Mouse (Mus musculus): ENCODE data around the gene Evi5l. TPM values are rescaled to one million over a fixed set of nuclear protein-coding genes. Genes with fewer than 3 reads are reported as not detected.

Evi5l gene
- total RNA-seq, 2 experiments from 2014 or later, result 98.7 to 111 TPM

Other genes with a start within 250 kb of the Evi5l start
- under 1 TPM; 0.55 to 0.66 TPM for gene Cd209b, start 239.7 kb upstream of the Evi5l start, total RNA-seq (2021)
- gene Cd209c, start 211.8 kb upstream of the Evi5l start, total RNA-seq (2021), result under 1 TPM; 0.22 to 0.38 TPM
- gene Cd209f, start 60.7 kb upstream of the Evi5l start, total RNA-seq (2021), result under 1 TPM in 1 of 2 experiments, not detected in 1; 0.33 TPM
- under 1 TPM in 1 of 2 experiments, not detected in 1; 0.66 TPM for gene Cd209g, start 32.5 kb upstream of the Evi5l start, total RNA-seq (2021)
- gene Prr36, start 50.9 kb downstream of the Evi5l start, total RNA-seq (2021), result 10 to 100 TPM; 41.2 to 41.9 TPM
- not detected for gene Lrrc8e, start 60.3 kb downstream of the Evi5l start, total RNA-seq (2021)
- gene Map2k7, start 72.2 kb downstream of the Evi5l start, total RNA-seq (2021), result 100 to 1,000 TPM in 1 of 2 experiments, 10 to 100 TPM in 1; 91.3 to 116 TPM
- under 1 TPM; 0.15 to 0.68 TPM for gene Gm49320, start 72.3 kb downstream of the Evi5l start, total RNA-seq (2021)
- gene Tgfbr3l, start 81.6 kb downstream of the Evi5l start, total RNA-seq (2021), result 10 to 100 TPM; 13.8 to 14.0 TPM
- gene Snapc2, start 86.5 kb downstream of the Evi5l start, total RNA-seq (2021), result 10 to 100 TPM; 22.3 to 26.2 TPM
- 100 to 1,000 TPM; 500 to 555 TPM for gene Ctxn1, start 92.7 kb downstream of the Evi5l start, total RNA-seq (2021)
- 10 to 100 TPM; 62.6 to 72.6 TPM for gene Timm44, start 109.3 kb downstream of the Evi5l start, total RNA-seq (2021)
- gene Ccl25, start 158.6 kb downstream of the Evi5l start, total RNA-seq (2021), result 10 to 100 TPM; 22.7 to 28.4 TPM
- gene Elavl1, start 158.8 kb downstream of the Evi5l start, total RNA-seq (2021), result 10 to 100 TPM; 78.4 to 83.0 TPM